Mouse (Mus musculus) embryonic facial prominence, embryonic 13.5 days (tissue): ENCODE data around the gene Ppil4. TPM values are rescaled to one million over a fixed set of nuclear protein-coding genes. Genes with fewer than 3 reads are reported as not detected.

Source experiments
- ATAC-seq: fragments of 200-750 bp; cut with Nextera tagmentation; 2 replicates; pipeline ENCODE4 v1.8.0; 2017; ENCODE audit warnings: low read depth; ENCODE audit not compliant: insufficient number of reproducible peaks, insufficient read depth, low FRiP score, low TSS enrichment
- H3K27ac ChIP-seq: fragments of 300-500 bp; sonication (generic); 2 replicates; pipeline ENCODE4 v1.5.1; 2015; ENCODE audit warnings: moderate library complexity, mild to moderate bottlenecking, inconsistent platforms
- H3K27me3 ChIP-seq: fragments of 300-500 bp; sonication (generic); 2 replicates; pipeline ENCODE4 v1.6.1; 2015; ENCODE audit warnings: mild to moderate bottlenecking, inconsistent platforms
- H3K36me3 ChIP-seq: fragments of 300-500 bp; sonication (generic); 2 replicates; pipeline ENCODE4 v1.6.1; 2015; ENCODE audit warnings: mild to moderate bottlenecking, inconsistent platforms
- H3K4me1 ChIP-seq: fragments of 300-500 bp; sonication (generic); 2 replicates; pipeline ENCODE4 v1.6.1; 2015; ENCODE audit warnings: inconsistent platforms
- H3K4me2 ChIP-seq: fragments of 300-500 bp; sonication (generic); 2 replicates; pipeline ENCODE4 v1.6.1; 2015; ENCODE audit warnings: moderate library complexity, mild to moderate bottlenecking, inconsistent platforms
- H3K4me3 ChIP-seq: fragments of 300-500 bp; sonication (generic); 2 replicates; pipeline ENCODE4 v1.5.1; 2015; ENCODE audit warnings: mild to moderate bottlenecking, inconsistent platforms
- H3K9ac ChIP-seq: fragments of 300-500 bp; sonication (generic); 2 replicates; pipeline ENCODE4 v1.6.1; 2015; ENCODE audit warnings: mild to moderate bottlenecking, inconsistent platforms
- H3K9me3 ChIP-seq: fragments of 300-500 bp; sonication (generic); 2 replicates; pipeline ENCODE4 v1.6.1; 2016; ENCODE audit warnings: inconsistent platforms
- WGBS: fragments of 180-500 bp; shearing (Covaris S2); methylation state at CpG from one replicate; pipeline ENCODE4 v1.1.7; 2015; ENCODE audit warnings: mixed read lengths; 5-methylcytosine and 5-hydroxymethylcytosine counted together
- polyA plus RNA-seq: library from polyadenylated mRNA; unstranded; fragments of >200 nt; fragmentation: Nextera tagmentation; extraction: Ambion mirVana; gene quantifications from 2 replicates; pipeline ENCODE4 v1.2.1, GENCODE M21; 2015

Ppil4 gene
- polyA plus RNA-seq, 1 experiment from 2014 or later, result 44.0 TPM

GRCm38 (mm10) chr10:7840785-7841184 lies 48.1 kb downstream of the Ppil4 start:
- 0 out of 2 replicates have a peak, but pooled peaks cover 11% of the 10 kb centered on the region for H3K4me1 ChIP-seq
- no peak overlapping the region for H3K4me3 ChIP-seq
- H3K27me3 ChIP-seq, result no peaks in the 10 kb centered on the region
- ATAC-seq, result no peak
- WGBS, result 61% methylated on average over 3 of the region's 3 CpGs
- no peaks in the 10 kb centered on the region for H3K36me3 ChIP-seq
- H3K4me2 ChIP-seq, result no peak overlapping the region
- no peak overlapping the region for H3K27ac ChIP-seq
- H3K9me3 ChIP-seq, result no peaks in the 10 kb centered on the region
- H3K9ac ChIP-seq, result no peak overlapping the region

GRCm38 (mm10) chr10:7841571-7842080 lies 48.9 kb downstream of the Ppil4 start:
- H3K4me3 ChIP-seq, result no peak overlapping the region
- 75% methylated on average over 14 of the region's 14 CpGs for WGBS
- H3K27ac ChIP-seq, result no peak overlapping the region
- H3K27me3 ChIP-seq, result no peaks in the 10 kb centered on the region
- H3K9ac ChIP-seq, result no peak overlapping the region
- no peak overlapping the region for H3K4me2 ChIP-seq
- no peaks in the 10 kb centered on the region for H3K36me3 ChIP-seq
- no peaks in the 10 kb centered on the region for H3K9me3 ChIP-seq
- H3K4me1 ChIP-seq, result 0 out of 2 replicates have a peak, but pooled peaks cover 11% of the 10 kb centered on the region
- no peak for ATAC-seq

- H3K27me3 ChIP-seq, result no peaks in the 10 kb centered on the region
- H3K36me3 ChIP-seq, result no peaks in the 10 kb centered on the region
- H3K9ac ChIP-seq, result no peak overlapping the region
- H3K4me3 ChIP-seq, result no peak overlapping the region
- no peaks in the 10 kb centered on the region for H3K9me3 ChIP-seq
- 0 out of 2 replicates have a peak, but pooled peaks cover 6% of the 10 kb centered on the region for H3K4me1 ChIP-seq
- 92% methylated on average over 4 of the region's 4 CpGs for WGBS
- no peak for ATAC-seq
- no peak overlapping the region for H3K27ac ChIP-seq
- no peak overlapping the region for H3K4me2 ChIP-seq
Measured at GRCm38 (mm10) chr10:7843181-7843580, 50.5 kb downstream of the Ppil4 start.

GRCm38 (mm10) chr10:7844161-7844560 lies 51.5 kb downstream of the Ppil4 start:
- H3K4me2 ChIP-seq, result no peak overlapping the region
- no peaks in the 10 kb centered on the region for H3K36me3 ChIP-seq
- H3K27me3 ChIP-seq, result no peaks in the 10 kb centered on the region
- no peak overlapping the region for H3K9ac ChIP-seq
- no peak for ATAC-seq
- 76% methylated on average over 4 of the region's 4 CpGs for WGBS
- no peak overlapping the region for H3K27ac ChIP-seq
- no peak overlapping the region for H3K4me3 ChIP-seq
- H3K9me3 ChIP-seq, result no peaks in the 10 kb centered on the region
- no peaks in the 10 kb centered on the region for H3K4me1 ChIP-seq

GRCm38 (mm10) chr10:7845136-7845535 lies 52.4 kb downstream of the Ppil4 start:
- 72% methylated on average over 8 of the region's 8 CpGs for WGBS

GRCm38 (mm10) chr10:7845991-7846390 lies 53.3 kb downstream of the Ppil4 start:
- Histone ChIP-seq H3K27me3 (no peaks in the 10 kb centered on the region), H3K4me2 (no peak overlapping the region), H3K9me3 (no peaks in the 10 kb centered on the region), H3K27ac (no peak overlapping the region), H3K4me1 (no peaks in the 10 kb centered on the region), H3K36me3 (no peaks in the 10 kb centered on the region), H3K4me3 (no peak overlapping the region), H3K9ac (no peak overlapping the region)
- ATAC-seq, result no peak
- 88% methylated on average over 4 of the region's 4 CpGs for WGBS

More at GRCm38 (mm10) chr10:7845136-7845535, 52.4 kb downstream of the Ppil4 start:
- no peaks in the 10 kb centered on the region for H3K27me3 ChIP-seq
- no peaks in the 10 kb centered on the region for H3K36me3 ChIP-seq
- no peak for ATAC-seq
- no peaks in the 10 kb centered on the region for H3K4me1 ChIP-seq
- H3K4me3 ChIP-seq, result no peak overlapping the region
- no peak overlapping the region for H3K9ac ChIP-seq
- H3K4me2 ChIP-seq, result no peak overlapping the region
- H3K9me3 ChIP-seq, result no peaks in the 10 kb centered on the region
- H3K27ac ChIP-seq, result no peak overlapping the region

- no peaks in the 10 kb centered on the region for H3K9me3 ChIP-seq
- H3K4me1 ChIP-seq, result no peaks in the 10 kb centered on the region
- no peaks in the 10 kb centered on the region for H3K36me3 ChIP-seq
- no peaks in the 10 kb centered on the region for H3K27me3 ChIP-seq
- H3K4me3 ChIP-seq, result no peak overlapping the region
- H3K4me2 ChIP-seq, result no peak overlapping the region
- no peak overlapping the region for H3K27ac ChIP-seq
- 78% methylated on average over 2 of the region's 2 CpGs for WGBS
- ATAC-seq, result no peak
- H3K9ac ChIP-seq, result no peak overlapping the region
Measured at GRCm38 (mm10) chr10:7847166-7847605, 54.5 kb downstream of the Ppil4 start.

GRCm38 (mm10) chr10:7851891-7852290 lies 59.2 kb downstream of the Ppil4 start:
- no peaks in the 10 kb centered on the region for H3K9me3 ChIP-seq
- no peak overlapping the region for H3K4me2 ChIP-seq
- no peak overlapping the region for H3K9ac ChIP-seq
- no peak overlapping the region for H3K4me3 ChIP-seq
- no peaks in the 10 kb centered on the region for H3K27me3 ChIP-seq
- 72% methylated on average over 3 of the region's 3 CpGs for WGBS
- no peak overlapping the region for H3K27ac ChIP-seq
- no peak for ATAC-seq
- H3K36me3 ChIP-seq, result no peaks in the 10 kb centered on the region
- H3K4me1 ChIP-seq, result no peaks in the 10 kb centered on the region

GRCm38 (mm10) chr10:7860494-7860893 lies 67.8 kb downstream of the Ppil4 start:
- Histone ChIP-seq H3K4me1 (no peaks in the 10 kb centered on the region), H3K4me2 (no peak overlapping the region), H3K36me3 (no peaks in the 10 kb centered on the region), H3K27ac (no peak overlapping the region), H3K4me3 (no peak overlapping the region), H3K9ac (no peak overlapping the region), H3K9me3 (no peaks in the 10 kb centered on the region), H3K27me3 (no peaks in the 10 kb centered on the region)
- ATAC-seq, result no peak
- 87% methylated on average over 7 of the region's 7 CpGs for WGBS

- ATAC-seq, result no peak; the same call in 1 of the 2 replicates
- H3K4me1 ChIP-seq, result no peaks in the 10 kb centered on the region
- H3K9ac ChIP-seq, result no peak overlapping the region
- no peaks in the 10 kb centered on the region for H3K36me3 ChIP-seq
- H3K9me3 ChIP-seq, result no peaks in the 10 kb centered on the region
- 66% methylated on average over 14 of the region's 14 CpGs for WGBS
- H3K4me2 ChIP-seq, result no peak overlapping the region
- no peak overlapping the region for H3K4me3 ChIP-seq
- H3K27me3 ChIP-seq, result peaks cover 4% of the 10 kb centered on the region; the same call in 1 of the 2 replicates
- H3K27ac ChIP-seq, result no peak overlapping the region
Measured at GRCm38 (mm10) chr10:7861259-7861936, 68.7 kb downstream of the Ppil4 start.

GRCm38 (mm10) chr10:7861937-7862657 lies 69.4 kb downstream of the Ppil4 start:
- no peaks in the 10 kb centered on the region for H3K9me3 ChIP-seq
- no peak overlapping the region for H3K4me2 ChIP-seq
- H3K27me3 ChIP-seq, result peaks cover 11% of the 10 kb centered on the region
- H3K36me3 ChIP-seq, result no peaks in the 10 kb centered on the region
- H3K27ac ChIP-seq, result no peak overlapping the region
- H3K4me3 ChIP-seq, result no peak overlapping the region
- H3K4me1 ChIP-seq, result peaks cover 3% of the 10 kb centered on the region
- H3K9ac ChIP-seq, result no peak overlapping the region
- no peak for ATAC-seq
- 89% methylated on average over 25 of the region's 25 CpGs for WGBS

GRCm38 (mm10) chr10:7863411-7863810 lies 70.7 kb downstream of the Ppil4 start:
- WGBS, result 95% methylated on average over 6 of the region's 6 CpGs
- no peak overlapping the region for H3K27ac ChIP-seq
- no peak overlapping the region for H3K4me3 ChIP-seq
- H3K4me1 ChIP-seq, result peaks cover 10% of the 10 kb centered on the region
- no peaks in the 10 kb centered on the region for H3K9me3 ChIP-seq
- no peak overlapping the region for H3K9ac ChIP-seq
- H3K27me3 ChIP-seq, result peaks cover 24% of the 10 kb centered on the region
- ATAC-seq, result no peak
- H3K4me2 ChIP-seq, result no peak overlapping the region
- no peaks in the 10 kb centered on the region for H3K36me3 ChIP-seq
